Mouse (Mus musculus): Measurements from ENCODE around the gene Rbms1. TPM values are rescaled to one million over a fixed set of nuclear protein-coding genes. Genes with fewer than 3 reads are reported as not detected.

The Rbms1 gene
- polyA plus RNA-seq, 1 experiment from 2014 or later, result 54.5 TPM

DNA sequence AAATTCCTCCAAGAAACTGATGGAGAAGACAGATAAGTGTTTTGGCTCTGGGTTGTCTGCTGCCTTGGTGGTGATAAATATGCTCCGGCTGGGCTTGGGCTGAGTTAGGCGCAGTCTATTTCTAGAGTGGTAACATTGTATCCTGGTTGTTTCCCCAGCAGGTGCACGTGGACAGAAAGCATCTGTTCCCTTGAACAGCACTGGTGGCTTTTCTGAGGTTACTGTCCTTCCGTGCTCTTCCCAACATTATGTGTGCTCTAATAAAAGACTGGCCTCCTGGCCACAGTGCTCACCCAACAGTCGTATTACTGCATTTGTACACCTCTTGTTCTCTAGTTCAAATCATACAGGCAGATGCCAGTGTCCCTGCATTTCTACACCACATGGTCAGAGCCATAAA, 250.1 kb downstream of the Rbms1 start:
- no peaks in the 10 kb centered on the region for H3K9me3 ChIP-seq (replicated peaks)
- 59% methylated on average over 5 of the region's 5 CpGs for WGBS (ENCODE audit: insufficient replicate concordance)
- H3K36me3 ChIP-seq, result no peaks in the 10 kb centered on the region
- no peaks in the 10 kb centered on the region for H3K4me1 ChIP-seq
- H3K4me2 ChIP-seq, result no peak overlapping the region
- no peak overlapping the region for H3K9ac ChIP-seq
- peaks cover 33% of the 10 kb centered on the region for H3K27me3 ChIP-seq (replicated peaks)
- ATAC-seq, result no peak
- no peak overlapping the region for H3K27ac ChIP-seq
- H3K4me3 ChIP-seq, result no peak overlapping the region

- WGBS (ENCODE audit: insufficient replicate concordance), result 61% methylated on average over 6 of the region's 6 CpGs
- peaks cover 30% of the 10 kb centered on the region for H3K27me3 ChIP-seq (replicated peaks)
- no peak overlapping the region for H3K4me3 ChIP-seq
- H3K9me3 ChIP-seq (replicated peaks), result no peaks in the 10 kb centered on the region
- no peak overlapping the region for H3K27ac ChIP-seq
- H3K4me2 ChIP-seq, result no peak overlapping the region
- no peaks in the 10 kb centered on the region for H3K4me1 ChIP-seq
- H3K36me3 ChIP-seq, result no peaks in the 10 kb centered on the region
- no peak overlapping the region for H3K9ac ChIP-seq
- ATAC-seq, result no peak
These were observed 250.5 kb downstream of the Rbms1 start for GRCm38 (mm10) chr2:60712483-60712882.

GRCm38 (mm10) chr2:60711098-60711880, 251.7 kb downstream of the Rbms1 start:
- H3K4me3 ChIP-seq, result no peak overlapping the region
- no peak for ATAC-seq
- H3K27ac ChIP-seq, result no peak overlapping the region
- no peak overlapping the region for H3K4me2 ChIP-seq
- no peaks in the 10 kb centered on the region for H3K9me3 ChIP-seq (replicated peaks)
- H3K36me3 ChIP-seq, result no peaks in the 10 kb centered on the region
- H3K9ac ChIP-seq, result no peak overlapping the region
- WGBS (ENCODE audit: insufficient replicate concordance), result 71% methylated on average over 7 of the region's 7 CpGs
- no peaks in the 10 kb centered on the region for H3K4me1 ChIP-seq
- peaks cover 19% of the 10 kb centered on the region for H3K27me3 ChIP-seq (replicated peaks)

DNA sequence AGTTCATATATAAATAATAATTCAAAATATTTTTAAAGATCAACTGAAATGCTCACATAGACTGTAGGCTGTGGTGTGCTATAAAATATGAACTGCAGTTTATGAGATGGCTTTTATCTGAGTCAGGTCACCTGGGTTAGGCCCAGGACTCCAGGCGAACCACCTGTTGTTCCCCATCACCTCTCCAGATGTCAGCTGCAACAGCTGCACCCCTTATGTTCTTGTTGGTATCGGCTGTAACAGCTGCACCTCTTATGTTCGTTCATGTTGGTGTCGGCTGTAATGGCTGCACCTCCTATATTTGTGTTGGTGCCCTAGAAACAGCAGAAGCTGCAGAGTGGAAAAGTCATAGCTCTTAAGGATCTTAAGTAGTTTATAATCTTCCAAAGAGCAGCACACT, 252.7 kb downstream of the Rbms1 start:
- no peak overlapping the region for H3K4me2 ChIP-seq
- no peaks in the 10 kb centered on the region for H3K36me3 ChIP-seq
- no peaks in the 10 kb centered on the region for H3K4me1 ChIP-seq
- peaks cover 9% of the 10 kb centered on the region for H3K27me3 ChIP-seq (replicated peaks)
- ATAC-seq, result no peak
- H3K9ac ChIP-seq, result no peak overlapping the region
- no peaks in the 10 kb centered on the region for H3K9me3 ChIP-seq (replicated peaks)
- no peak overlapping the region for H3K27ac ChIP-seq
- H3K4me3 ChIP-seq, result no peak overlapping the region
- 63% methylated on average over 4 of the region's 4 CpGs for WGBS (ENCODE audit: insufficient replicate concordance)

- H3K27me3 ChIP-seq (replicated peaks), result 0 out of 2 replicates have a peak, but pooled peaks cover 2% of the 10 kb centered on the region
- no peak overlapping the region for H3K9ac ChIP-seq
- no peak for ATAC-seq
- H3K4me2 ChIP-seq, result no peak overlapping the region
- no peaks in the 10 kb centered on the region for H3K4me1 ChIP-seq
- H3K4me3 ChIP-seq, result no peak overlapping the region
- 39% methylated on average over 3 of the region's 3 CpGs for WGBS (ENCODE audit: insufficient replicate concordance)
- no peak overlapping the region for H3K27ac ChIP-seq
- no peaks in the 10 kb centered on the region for H3K9me3 ChIP-seq (replicated peaks)
- H3K36me3 ChIP-seq, result no peaks in the 10 kb centered on the region
These were observed 254.3 kb downstream of the Rbms1 start for GRCm38 (mm10) chr2:60708671-60709070.

DNA sequence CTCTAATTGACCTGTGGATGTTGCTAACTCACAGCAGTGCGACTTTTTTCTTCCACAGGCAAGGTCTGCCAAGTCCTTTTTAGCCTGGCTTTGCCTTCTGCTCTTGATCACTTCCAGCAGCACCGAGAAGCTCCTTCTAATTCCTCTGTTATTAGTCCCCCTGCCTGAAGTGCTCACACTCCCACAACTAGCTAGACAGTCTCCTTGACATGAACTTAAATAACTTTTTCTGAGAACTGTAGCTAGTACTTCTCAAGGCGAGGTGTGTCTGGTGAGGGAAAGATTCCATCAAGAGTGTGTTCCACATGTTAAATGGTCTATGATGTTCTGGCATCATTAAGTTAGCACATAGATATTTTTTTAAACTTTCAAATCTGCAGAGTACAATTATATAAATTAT, 256.1 kb downstream of the Rbms1 start:
- H3K4me2 ChIP-seq, result no peak overlapping the region
- 56% methylated on average over 3 of the region's 3 CpGs for WGBS (ENCODE audit: insufficient replicate concordance)
- no peaks in the 10 kb centered on the region for H3K4me1 ChIP-seq
- H3K9me3 ChIP-seq (replicated peaks), result no peaks in the 10 kb centered on the region
- no peaks in the 10 kb centered on the region for H3K36me3 ChIP-seq
- no peaks in the 10 kb centered on the region for H3K27me3 ChIP-seq (replicated peaks)
- H3K4me3 ChIP-seq, result no peak overlapping the region
- H3K27ac ChIP-seq, result no peak overlapping the region
- no peak overlapping the region for H3K9ac ChIP-seq
- no peak for ATAC-seq

- H3K27me3 ChIP-seq (replicated peaks), result no peaks in the 10 kb centered on the region
- H3K4me1 ChIP-seq, result no peaks in the 10 kb centered on the region
- no peaks in the 10 kb centered on the region for H3K36me3 ChIP-seq
- H3K9ac ChIP-seq, result no peak overlapping the region
- no peak overlapping the region for H3K27ac ChIP-seq
- 65% methylated on average over 8 of the region's 8 CpGs for WGBS (ENCODE audit: insufficient replicate concordance)
- no peaks in the 10 kb centered on the region for H3K9me3 ChIP-seq (replicated peaks)
- no peak for ATAC-seq
- H3K4me3 ChIP-seq, result no peak overlapping the region
- H3K4me2 ChIP-seq, result no peak overlapping the region
These were observed 257.6 kb downstream of the Rbms1 start for GRCm38 (mm10) chr2:60705426-60705825.

GRCm38 (mm10) chr2:60703315-60703714, 259.7 kb downstream of the Rbms1 start:
- Histone ChIP-seq H3K9me3 (replicated peaks) (no peaks in the 10 kb centered on the region), H3K27ac (no peak overlapping the region), H3K27me3 (replicated peaks) (no peaks in the 10 kb centered on the region), H3K4me1 (no peaks in the 10 kb centered on the region), H3K9ac (no peak overlapping the region), H3K36me3 (no peaks in the 10 kb centered on the region), H3K4me3 (no peak overlapping the region), H3K4me2 (no peak overlapping the region)
- no peak for ATAC-seq
- 50% methylated on average over 4 of the region's 4 CpGs for WGBS (ENCODE audit: insufficient replicate concordance)

- Histone ChIP-seq H3K36me3 (no peaks in the 10 kb centered on the region), H3K4me1 (no peaks in the 10 kb centered on the region), H3K27ac (no peak overlapping the region), H3K9ac (no peak overlapping the region), H3K4me3 (no peak overlapping the region), H3K9me3 (replicated peaks) (no peaks in the 10 kb centered on the region), H3K4me2 (no peak overlapping the region), H3K27me3 (replicated peaks) (no peaks in the 10 kb centered on the region)
- ATAC-seq, result no peak
- WGBS (ENCODE audit: insufficient replicate concordance), result 73% methylated on average over 4 of the region's 4 CpGs
These were observed 262.0 kb downstream of the Rbms1 start for GRCm38 (mm10) chr2:60700956-60701355.

Other genes starting within 250 kb of the Rbms1 start
- 0.04 and 0.08 TPM in 2 replicates for gene Itgb6, start 240.5 kb downstream of the Rbms1 start, polyA plus RNA-seq (2016; fragmentation: Nextera tagmentation; extraction: Ambion mirVana)

Data from liver, embryonic 12.5 days (tissue).